Mouse (Mus musculus): ENCODE measurements at regions not wholly inside any gene's neighbourhood (a gene's known extent, or its start where the extent isn't known, plus 50 kb on each side); places are given as distances from the start of the nearest gene placed in this dataset.

- no peak for DNase-seq
- H3K27me3 ChIP-seq (ENCODE audit: control insufficient read depth, insufficient read depth, low read length): no peaks in the 10 kb centered on the region
- no peak overlapping the region for H3K4me3 ChIP-seq (replicated peaks; ENCODE audit: insufficient read depth, low read depth, low read length)
- H3K27ac ChIP-seq (ENCODE audit: insufficient read depth, low read length): no peak overlapping the region
- WGBS: 21% methylated on average over 7 of the region's 7 CpGs
- H3K4me1 ChIP-seq (ENCODE audit: control insufficient read depth, insufficient read depth, low read length): no peaks in the 10 kb centered on the region
- TF ChIP-seq CTCF (IDR thresholded peaks at IDR 0.05; ENCODE audit: borderline replicate concordance, insufficient read depth, low read depth, low read length) (no peak), POLR2A (IDR thresholded peaks at IDR 0.05; ENCODE audit: borderline replicate concordance, insufficient read depth, low read length) (no peak)
Measured at GRCm38 (mm10) chr7:75018640-75019039, 290.4 kb downstream of the Sv2b start.

DNA sequence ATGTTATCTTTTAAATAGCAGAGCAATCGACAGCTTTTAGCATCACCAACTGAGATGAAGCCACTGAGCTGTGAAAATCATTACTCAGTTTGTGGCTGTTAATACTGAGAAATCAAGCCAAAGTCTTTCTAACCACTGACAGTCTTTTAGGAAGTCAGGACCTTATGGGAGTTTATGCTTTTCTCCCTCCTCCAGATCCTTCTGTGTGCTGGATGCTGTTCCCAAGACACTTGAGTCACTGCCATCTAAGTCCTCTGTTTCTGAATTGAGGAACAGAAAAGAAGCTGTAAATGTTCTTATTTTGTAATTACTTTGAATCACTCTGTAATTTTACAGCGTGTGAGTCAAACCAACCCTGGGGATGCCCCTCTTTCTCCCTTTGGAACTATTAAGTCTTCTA lies 300.6 kb downstream of the Sv2b start:
- H3K4me3 ChIP-seq (replicated peaks; ENCODE audit: insufficient read depth, low read depth, low read length): no peak overlapping the region

DNA sequence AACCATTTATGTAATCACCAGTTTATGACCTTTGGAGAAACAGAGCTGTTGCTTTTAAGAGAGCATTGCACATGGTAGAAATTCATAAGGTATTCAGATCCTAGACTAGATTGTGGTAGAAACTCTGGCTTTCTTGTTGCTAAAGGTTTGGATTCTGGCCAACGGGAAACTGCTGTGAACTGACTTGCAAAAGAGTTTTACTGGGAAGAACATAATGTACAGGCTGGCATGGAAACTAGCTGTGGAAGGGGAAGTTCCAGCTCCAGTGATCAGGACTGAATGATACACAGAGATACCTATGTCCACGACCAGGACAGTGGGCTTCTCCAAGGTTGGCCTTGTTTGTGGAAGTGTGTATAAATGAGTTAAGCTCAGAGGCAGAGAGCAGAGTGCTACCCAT lies 318.9 kb downstream of the Sv2b start:
- 36% methylated on average over 2 of the region's 2 CpGs for WGBS
- Histone ChIP-seq H3K27ac (ENCODE audit: insufficient read depth, low read length) (no peak overlapping the region), H3K4me1 (ENCODE audit: control insufficient read depth, insufficient read depth, low read length) (no peaks in the 10 kb centered on the region), H3K4me3 (replicated peaks; ENCODE audit: insufficient read depth, low read depth, low read length) (no peak overlapping the region), H3K27me3 (ENCODE audit: control insufficient read depth, insufficient read depth, low read length) (no peaks in the 10 kb centered on the region)
- DNase-seq: no peak
- no peak for TF ChIP-seq CTCF (IDR thresholded peaks at IDR 0.05; ENCODE audit: borderline replicate concordance, insufficient read depth, low read depth, low read length)
- no peak for TF ChIP-seq POLR2A (IDR thresholded peaks at IDR 0.05; ENCODE audit: borderline replicate concordance, insufficient read depth, low read length)

More for the DNA sequence above, 300.6 kb downstream of the Sv2b start:
- H3K4me1 ChIP-seq (ENCODE audit: control insufficient read depth, insufficient read depth, low read length): no peaks in the 10 kb centered on the region
- no peak for DNase-seq
- TF ChIP-seq POLR2A (IDR thresholded peaks at IDR 0.05; ENCODE audit: borderline replicate concordance, insufficient read depth, low read length) (no peak), CTCF (IDR thresholded peaks at IDR 0.05; ENCODE audit: borderline replicate concordance, insufficient read depth, low read depth, low read length) (no peak)
- H3K27me3 ChIP-seq (ENCODE audit: control insufficient read depth, insufficient read depth, low read length): no peaks in the 10 kb centered on the region
- 47% methylated on average over 2 of the region's 2 CpGs for WGBS
- H3K27ac ChIP-seq (ENCODE audit: insufficient read depth, low read length): no peak overlapping the region

DNA sequence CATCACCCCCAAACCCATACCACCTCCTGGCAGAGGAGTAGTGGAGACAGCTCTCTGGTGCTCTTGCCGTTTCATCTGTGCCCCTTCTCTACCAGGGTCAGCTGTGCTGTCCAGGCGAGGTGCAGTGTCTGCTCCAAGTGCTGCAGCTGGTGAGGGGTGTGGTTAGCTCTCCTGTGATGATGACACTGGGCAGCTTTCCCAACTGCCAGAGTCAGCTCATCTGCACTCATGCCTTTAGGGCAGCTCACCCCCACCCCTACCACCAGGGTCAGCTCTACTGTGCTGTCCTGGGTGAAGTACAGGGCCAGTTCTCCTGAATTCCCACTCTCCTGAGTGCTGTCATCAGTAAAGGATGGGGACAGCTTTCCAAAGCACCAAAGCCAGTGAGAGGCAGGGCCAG lies 329.6 kb downstream of the Sv2b start:
- WGBS: 29% methylated on average over 2 of the region's 2 CpGs
- Histone ChIP-seq H3K4me1 (ENCODE audit: control insufficient read depth, insufficient read depth, low read length) (no peaks in the 10 kb centered on the region), H3K4me3 (replicated peaks; ENCODE audit: insufficient read depth, low read depth, low read length) (no peak overlapping the region), H3K27me3 (ENCODE audit: control insufficient read depth, insufficient read depth, low read length) (no peaks in the 10 kb centered on the region), H3K27ac (ENCODE audit: insufficient read depth, low read length) (no peak overlapping the region)
- no peak for TF ChIP-seq POLR2A (IDR thresholded peaks at IDR 0.05; ENCODE audit: borderline replicate concordance, insufficient read depth, low read length)
- TF ChIP-seq CTCF (IDR thresholded peaks at IDR 0.05; ENCODE audit: borderline replicate concordance, insufficient read depth, low read depth, low read length): no peak
- no peak for DNase-seq

DNA sequence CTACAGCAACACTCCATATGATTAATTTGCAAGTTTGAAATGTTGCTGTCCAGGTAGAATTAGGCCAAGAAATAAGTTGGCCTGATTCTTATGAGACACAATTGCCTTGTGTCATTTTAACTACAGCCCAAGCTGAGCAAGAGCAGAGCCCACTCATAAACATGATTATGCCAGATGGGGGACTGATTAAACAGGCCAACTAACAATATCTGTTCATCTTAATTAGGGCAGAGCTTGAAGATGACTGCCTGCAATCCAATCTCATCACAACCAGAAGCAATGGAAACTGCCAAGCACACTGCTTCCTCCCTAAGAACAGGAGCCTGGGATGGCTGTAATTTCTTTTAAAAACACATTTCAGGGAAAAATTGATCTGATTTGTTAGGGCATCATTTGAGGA lies 333.1 kb downstream of the Sv2b start:
- Histone ChIP-seq H3K4me1 (ENCODE audit: control insufficient read depth, insufficient read depth, low read length) (no peaks in the 10 kb centered on the region), H3K27me3 (ENCODE audit: control insufficient read depth, insufficient read depth, low read length) (no peaks in the 10 kb centered on the region), H3K4me3 (replicated peaks; ENCODE audit: insufficient read depth, low read depth, low read length) (no peak overlapping the region), H3K27ac (ENCODE audit: insufficient read depth, low read length) (no peak overlapping the region)
- no peak for TF ChIP-seq POLR2A (IDR thresholded peaks at IDR 0.05; ENCODE audit: borderline replicate concordance, insufficient read depth, low read length)
- no peak for TF ChIP-seq CTCF (IDR thresholded peaks at IDR 0.05; ENCODE audit: borderline replicate concordance, insufficient read depth, low read depth, low read length)
- DNase-seq: no peak

DNA sequence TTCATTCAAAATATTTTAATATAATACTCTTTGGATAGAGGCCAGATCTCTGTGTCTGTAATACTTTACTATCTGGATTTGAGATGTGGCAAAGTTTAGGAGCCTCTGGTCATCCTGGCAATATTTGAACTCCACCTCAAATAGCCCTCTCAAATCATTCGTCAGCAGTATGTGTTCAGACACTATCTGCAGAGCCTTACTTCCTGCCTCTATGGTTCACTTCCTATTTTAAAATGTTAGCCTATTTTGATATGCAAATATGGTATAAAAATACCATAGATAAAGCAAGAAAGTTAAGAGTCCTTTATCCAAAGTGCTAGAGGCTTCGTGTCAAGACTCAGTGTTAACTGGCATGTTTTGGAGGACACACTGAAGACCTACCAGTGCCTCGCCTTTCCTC lies 334.6 kb downstream of the Sv2b start:
- no peaks in the 10 kb centered on the region for H3K4me1 ChIP-seq (ENCODE audit: control insufficient read depth, insufficient read depth, low read length)
- H3K4me3 ChIP-seq (replicated peaks; ENCODE audit: insufficient read depth, low read depth, low read length): no peak overlapping the region
- no peak overlapping the region for H3K27ac ChIP-seq (ENCODE audit: insufficient read depth, low read length)
- TF ChIP-seq CTCF (IDR thresholded peaks at IDR 0.05; ENCODE audit: borderline replicate concordance, insufficient read depth, low read depth, low read length) (no peak), POLR2A (IDR thresholded peaks at IDR 0.05; ENCODE audit: borderline replicate concordance, insufficient read depth, low read length) (no peak)
- no peak for DNase-seq
- H3K27me3 ChIP-seq (ENCODE audit: control insufficient read depth, insufficient read depth, low read length): no peaks in the 10 kb centered on the region
- 89% methylated on average over 3 of the region's 3 CpGs for WGBS

DNA sequence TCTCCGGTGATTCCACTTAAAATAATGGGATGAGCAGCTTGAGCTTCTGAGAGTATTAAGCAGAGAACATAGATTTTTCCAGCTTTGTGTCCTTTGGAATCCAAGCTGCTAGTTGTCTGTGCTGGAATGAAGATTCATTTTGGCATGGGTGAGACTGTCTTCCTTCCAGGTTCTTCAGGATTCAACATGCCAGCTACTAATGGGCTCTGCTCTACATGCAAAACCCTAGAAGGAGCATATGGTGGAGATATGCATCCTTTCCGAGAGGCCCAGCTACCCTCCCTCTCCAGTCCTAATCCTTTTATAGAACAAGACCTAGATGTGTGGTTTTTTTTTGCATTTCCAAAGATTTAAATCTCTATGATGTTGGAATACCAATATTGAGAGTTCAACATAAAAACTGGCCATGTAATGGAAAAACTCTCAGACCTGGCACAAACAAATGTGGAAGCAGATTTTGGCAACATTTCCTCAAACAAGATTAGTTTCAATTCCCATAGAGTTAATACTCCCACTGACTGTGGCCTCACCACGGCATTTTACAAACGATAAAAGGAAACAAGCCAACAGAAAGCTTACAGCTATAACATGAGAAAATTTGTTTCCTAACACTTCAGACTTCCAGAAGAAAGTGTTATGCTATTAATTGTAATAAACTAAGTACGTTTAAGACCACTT lies 364.5 kb downstream of the Sv2b start:
- WGBS: 43% methylated on average over 5 of the region's 5 CpGs
- TF ChIP-seq CTCF (IDR thresholded peaks at IDR 0.05; ENCODE audit: borderline replicate concordance, insufficient read depth, low read depth, low read length): no peak
- no peak for TF ChIP-seq POLR2A (IDR thresholded peaks at IDR 0.05; ENCODE audit: borderline replicate concordance, insufficient read depth, low read length)
- Histone ChIP-seq H3K4me1 (ENCODE audit: control insufficient read depth, insufficient read depth, low read length) (peaks cover 4% of the 10 kb centered on the region; the same call in 1 of the 2 replicates), H3K4me3 (replicated peaks; ENCODE audit: insufficient read depth, low read depth, low read length) (no peak overlapping the region), H3K27me3 (ENCODE audit: control insufficient read depth, insufficient read depth, low read length) (no peaks in the 10 kb centered on the region), H3K27ac (ENCODE audit: insufficient read depth, low read length) (no peak overlapping the region)
- DNase-seq: peak; percentile 13 to 70

DNA sequence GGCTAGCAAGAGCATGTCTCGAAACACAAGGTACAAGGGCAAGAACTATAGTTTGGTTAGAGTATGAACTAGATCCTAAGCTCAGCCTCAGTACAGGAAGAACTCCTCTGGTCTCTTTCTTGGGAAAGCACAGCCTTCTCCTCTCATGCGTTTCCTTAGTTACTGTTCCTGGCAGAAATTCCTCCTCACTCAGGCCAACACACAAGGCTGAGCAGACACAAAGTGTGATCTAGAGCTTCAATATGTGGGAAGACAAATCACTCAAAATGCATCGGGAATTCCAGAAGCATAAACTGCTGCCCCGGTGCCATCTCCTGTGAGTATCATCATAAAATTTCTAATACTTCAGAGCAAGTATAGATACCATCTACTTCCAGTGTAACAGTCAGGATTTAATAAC lies 366.1 kb downstream of the Sv2b start:
- TF ChIP-seq POLR2A (IDR thresholded peaks at IDR 0.05; ENCODE audit: borderline replicate concordance, insufficient read depth, low read length) (no peak), CTCF (IDR thresholded peaks at IDR 0.05; ENCODE audit: borderline replicate concordance, insufficient read depth, low read depth, low read length) (no peak)
- peak in 1 of 2 experiments; percentile 8 for DNase-seq
- no peak overlapping the region for H3K27ac ChIP-seq (ENCODE audit: insufficient read depth, low read length)
- H3K4me3 ChIP-seq (replicated peaks; ENCODE audit: insufficient read depth, low read depth, low read length): no peak overlapping the region
- WGBS: 36% methylated on average over 4 of the region's 4 CpGs
- peaks cover 4% of the 10 kb centered on the region; the same call in 1 of the 2 replicates for H3K4me1 ChIP-seq (ENCODE audit: control insufficient read depth, insufficient read depth, low read length)
- no peaks in the 10 kb centered on the region for H3K27me3 ChIP-seq (ENCODE audit: control insufficient read depth, insufficient read depth, low read length)
